Mouse (Mus musculus) forebrain, embryonic 10.5 days (tissue): Measurements from ENCODE around the gene Pepd. TPM values are rescaled to one million over a fixed set of nuclear protein-coding genes. Genes with fewer than 3 reads are reported as not detected.

Experiments
- microRNA-seq: library from miRNA; unstranded; fragments of <30 nt; microRNA quantifications from one replicate; pipeline ENCODE4, GENCODE M21; 2017
- polyA plus RNA-seq: library from polyadenylated mRNA; unstranded; fragments of >200 nt; fragmentation: Nextera tagmentation; extraction: Ambion mirVana; gene quantifications from 2 replicates; pipeline ENCODE4 v1.2.1, GENCODE M21; 2016

The Pepd gene
- polyA plus RNA-seq, 1 experiment from 2014 or later, result 78.5 TPM

Small RNAs within 50 kb of the gene (microRNA-seq; reads per million reads assigned to microRNA genes)
- not detected for gene Gm25033

Other genes starting within 250 kb of the Pepd start
- 4.3 and 5.7 TPM in 2 replicates for gene Chst8, start 99.7 kb upstream of the Pepd start, polyA plus RNA-seq
- gene Cebpg, start 144.2 kb downstream of the Pepd start, polyA plus RNA-seq, result 45.0 and 46.3 TPM in 2 replicates
- gene Cebpa, start 206.9 kb downstream of the Pepd start, polyA plus RNA-seq, result 0.23 and 0.40 TPM in 2 replicates